Mouse (Mus musculus) CD4-positive, CD25-positive, alpha-beta regulatory T cell (primary cell): ENCODE results near the gene Gm5624. TPM values are rescaled to one million over a fixed set of nuclear protein-coding genes. Genes with fewer than 3 reads are reported as not detected.

Experiments
- polyA plus RNA-seq: library from polyadenylated mRNA; unstranded; fragments of 100-300 nt; shearing (Covaris generic); gene quantifications from one replicate; pipeline ENCODE4 v1.2.1, GENCODE M21; 2017

Gm5624 gene
- polyA plus RNA-seq: not detected

DNA sequence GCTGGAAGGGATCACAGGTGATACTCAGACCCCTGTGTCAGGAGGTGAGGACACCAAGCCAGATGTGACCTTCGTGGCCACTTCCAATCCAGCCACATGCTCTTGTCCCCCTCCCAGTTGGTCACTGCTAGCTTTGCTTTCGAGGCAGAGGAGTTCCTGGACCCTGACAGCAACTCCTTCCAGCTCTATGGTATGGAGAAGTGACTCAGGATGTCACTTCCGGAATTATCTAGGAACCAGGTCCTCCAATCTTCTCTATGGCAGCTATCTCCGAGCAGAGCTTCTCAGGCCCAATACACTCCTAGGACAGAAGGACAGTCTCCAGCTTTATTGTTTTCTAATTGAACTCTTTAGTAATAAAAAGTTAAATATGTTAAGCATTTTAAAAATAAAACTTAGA, at the start of gene Gm5624:
Gm5624 (minus strand) TSS at position 202 of the 400 bp plus-strand sequence.

DNA sequence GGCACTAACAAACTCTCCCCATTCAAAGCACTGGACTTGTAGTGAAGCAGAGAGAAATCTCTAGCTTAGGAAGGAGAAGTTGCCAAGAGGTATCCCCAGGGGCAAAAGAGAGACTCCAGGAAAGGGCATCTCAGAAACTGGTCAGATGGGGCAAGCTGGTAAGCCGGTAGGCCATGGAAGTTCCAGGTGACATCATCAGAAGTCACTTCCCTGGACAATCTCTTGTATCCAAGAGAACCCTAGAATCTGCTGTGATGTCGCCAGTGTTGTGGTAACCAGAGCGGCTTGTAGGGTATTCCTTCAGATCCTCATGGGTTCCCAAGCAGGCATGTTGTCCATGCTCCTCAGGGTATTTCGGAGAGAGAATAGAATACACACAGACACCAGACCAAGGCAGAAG, 44.9 kb downstream of the Gm5624 start, which contains the start of gene Gm8247:
Gm8247 (plus strand) TSS at position 301 of the 400 bp plus-strand sequence.

DNA sequence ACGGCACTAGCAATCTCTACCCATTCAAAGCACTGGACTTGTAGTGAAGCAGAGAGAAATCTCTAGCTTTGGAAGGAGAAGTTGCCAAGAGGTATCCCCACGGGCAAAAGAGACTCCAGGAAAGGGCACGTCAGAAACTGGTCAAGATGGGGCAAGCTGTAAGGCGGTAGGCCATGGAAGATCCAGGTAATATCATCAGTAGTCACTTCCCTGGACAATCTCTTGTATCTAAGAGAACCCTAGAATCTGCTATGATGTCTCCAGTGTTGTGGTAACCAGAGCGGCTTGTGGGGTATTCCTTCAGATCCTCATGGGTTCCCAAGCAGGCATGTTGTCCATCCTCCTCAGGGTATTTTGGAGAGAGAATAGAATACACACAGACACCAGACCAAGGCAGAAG, 109.8 kb downstream of the Gm5624 start, which contains the start of gene Gm17093:
Gm17093 (plus strand) TSS at position 301 of the 400 bp plus-strand sequence.

Other genes with a start within 250 kb of the Gm5624 start
- not detected for gene Gm3371, start 217.2 kb downstream of the Gm5624 start, polyA plus RNA-seq
- gene Gm8232, start 194.3 kb downstream of the Gm5624 start, polyA plus RNA-seq: not detected
- not detected for gene BC061237, start 135.5 kb downstream of the Gm5624 start, polyA plus RNA-seq
- not detected for gene Gm17093, start 109.7 kb downstream of the Gm5624 start, polyA plus RNA-seq
- gene Gm8247, start 44.8 kb downstream of the Gm5624 start, polyA plus RNA-seq: not detected
- gene Gm8257, start 78.5 kb upstream of the Gm5624 start, polyA plus RNA-seq: not detected
- gene Gm8267, start 122.4 kb upstream of the Gm5624 start, polyA plus RNA-seq: not detected
- not detected for gene Ptgdr, start 231.4 kb upstream of the Gm5624 start, polyA plus RNA-seq